Mouse (Mus musculus): ENCODE measurements at regions not wholly inside any gene's neighbourhood (a gene's known extent, or its start where the extent isn't known, plus 50 kb on each side); places are given as distances from the start of the nearest gene placed in this dataset.

- TF ChIP-seq CTCF (IDR thresholded peaks at IDR 0.05; ENCODE audit: low read depth) (no peak), EP300 (IDR thresholded peaks at IDR 0.05; ENCODE audit: low read depth) (no peak)
Measured at GRCm38 (mm10) chr3:18295921-18296320, 347.7 kb downstream of the Cypt12 start.

Data from liver, postnatal 0 days (tissue).